Mouse (Mus musculus) kidney, adult 2 months (tissue): ENCODE data around the gene Tln1.

Experiments used
- CTCF ChIP-seq: fragments of 200-500 bp; conservative IDR thresholded peaks from 2 replicates; pipeline ENCODE4 v1.5.1; 2011; ENCODE audit warnings: low read depth, mild to moderate bottlenecking, control low read depth, low read length, moderate library complexity, mixed read lengths; ENCODE audit not compliant: insufficient read depth, insufficient read length
- POLR2A ChIP-seq: fragments of 200-500 bp; IDR thresholded peaks from one replicate; pipeline ENCODE4 v1.6.1; 2011; ENCODE audit warnings: low read depth, low read length, control low read depth

- TF ChIP-seq CTCF: no peak
- no peak for TF ChIP-seq POLR2A
These were observed 14.9 kb upstream of the Tln1 start for GRCm38 (mm10) chr4:43577237-43577881.
